8 mouse cellular contexts compared by ENCODE assay signal in genomic region chr7:16581276-16582100, GRCm38 (mm10). TPM values are rescaled to one million over a fixed set of nuclear protein-coding genes. Genes with fewer than 3 reads are reported as not detected.
A peak's percentile ranks its signal among the peaks of the same experiment; 100 is the strongest.
DNase-seq lines count a peak whose midpoint lies in the region; ATAC-seq lines count a peak whose summit lies in the region.

No protein-coding gene starts in this region.

- no peaks in the 10 kb centered on the region for H3K27me3 ChIP-seq in midbrain, embryonic 14.5 days (ENCODE audit: control insufficient read depth, insufficient read depth, low read length)
- no peaks in the 10 kb centered on the region for H3K27me3 ChIP-seq in midbrain, embryonic 16.5 days (ENCODE audit: control insufficient read depth, insufficient read depth, low read depth, low read length)

- peak; percentile 14 for DNase-seq in midbrain, embryonic 14.5 days
- DNase-seq in embryo, embryonic 10.5 days (ENCODE audit: low spot score): peak; percentile 39
- peak; percentile 59 for DNase-seq in kidney, adult 11 months
- no peak for DNase-seq in ovary, adult 18-20 months (ENCODE audit: low spot score)
- DNase-seq in left cerebral cortex, postnatal 36 days (ENCODE audit: low spot score in 2 of 2): no peak
- no peak for DNase-seq in thymus, postnatal 36 days

- intact Hi-C loops in left cerebral cortex, postnatal 36 days (cut with DNase I): no loop called here

- no peak overlapping the region for H3K9ac ChIP-seq in midbrain, embryonic 14.5 days (replicated peaks; ENCODE audit: low read length)
- no peak overlapping the region for H3K9ac ChIP-seq in midbrain, embryonic 16.5 days (ENCODE audit: low read depth, low read length)

- ATAC-seq in midbrain, embryonic 14.5 days (ENCODE audit: low FRiP score, low TSS enrichment): no peak
- no peak for ATAC-seq in midbrain, embryonic 16.5 days
- peak; percentile 38; the same call in 1 of the 2 replicates for ATAC-seq in megakaryocyte progenitor cell, adult 5-6 weeks (replicated peaks; ENCODE audit: poor library complexity)

- no peaks in the 10 kb centered on the region for H3K36me3 ChIP-seq in midbrain, embryonic 14.5 days (ENCODE audit: control insufficient read depth, insufficient read depth, low read length)
- no peaks in the 10 kb centered on the region for H3K36me3 ChIP-seq in midbrain, embryonic 16.5 days (ENCODE audit: control insufficient read depth, insufficient read depth, low read length)

- no peak overlapping the region for H3K4me3 ChIP-seq in midbrain, embryonic 14.5 days (replicated peaks; ENCODE audit: low read depth, low read length)
- H3K4me3 ChIP-seq in midbrain, embryonic 16.5 days (ENCODE audit: low read depth, low read length): no peak overlapping the region

- WGBS in midbrain, embryonic 14.5 days: 69% methylated on average over 13 of the region's 13 CpGs
- 71% methylated on average over 13 of the region's 13 CpGs for WGBS in midbrain, embryonic 16.5 days

- peak overlapping the region; percentile 55 for H3K27ac ChIP-seq in midbrain, embryonic 14.5 days (replicated peaks; ENCODE audit: low read depth, low read length)
- no peak overlapping the region for H3K27ac ChIP-seq in midbrain, embryonic 16.5 days (ENCODE audit: low read length)

- H3K9me3 ChIP-seq in midbrain, embryonic 14.5 days (ENCODE audit: control insufficient read depth, low read length): no peaks in the 10 kb centered on the region
- no peaks in the 10 kb centered on the region for H3K9me3 ChIP-seq in midbrain, embryonic 16.5 days (replicated peaks; ENCODE audit: control insufficient read depth, low read length, poor library complexity, severe bottlenecking)

- peaks cover 3% of the 10 kb centered on the region; the same call in 1 of the 2 replicates for H3K4me1 ChIP-seq in midbrain, embryonic 14.5 days (ENCODE audit: control insufficient read depth, insufficient read depth, low read length)
- H3K4me1 ChIP-seq in midbrain, embryonic 16.5 days (ENCODE audit: control insufficient read depth, insufficient read depth, low read length): peaks cover 12% of the 10 kb centered on the region; the same call in 1 of the 2 replicates

- H3K4me2 ChIP-seq in midbrain, embryonic 14.5 days (ENCODE audit: low read length): no peak overlapping the region
- no peak overlapping the region for H3K4me2 ChIP-seq in midbrain, embryonic 16.5 days (ENCODE audit: low read length)

RNA-seq across cellular contexts. Expression of gene Arhgap35, which starts 33.3 kb away (rescaled TPM):
- 35.4 and 41.5 TPM in 2 replicates for polyA plus RNA-seq in midbrain, embryonic 14.5 days (2014; fragmentation: Nextera tagmentation; extraction: Ambion mirVana)
- polyA plus RNA-seq in midbrain, embryonic 16.5 days (2015; fragmentation: Nextera tagmentation; extraction: Ambion mirVana): 32.2 and 34.7 TPM in 2 replicates
- total RNA-seq in megakaryocyte progenitor cell, adult 5-6 weeks (2015): 9.1 and 9.2 TPM in 2 replicates
- total RNA-seq in megakaryocyte progenitor cell, adult 5-6 weeks (2017): 4.6 and 6.7 TPM in 2 replicates
- 100 to 1,000 TPM; 134 to 138 TPM for total RNA-seq in left cerebral cortex, postnatal 36 days (2021)

Comparison
In these comparisons a context has a peak if more than half of its experiments do, and no peak if none do; other contexts are left out.
1. DNase-seq: peak in midbrain, embryonic 14.5 days (single experiment), embryo, embryonic 10.5 days (single experiment) and kidney, adult 11 months (single experiment); none in ovary, adult 18-20 months (single experiment), left cerebral cortex, postnatal 36 days (0 of 2) and thymus, postnatal 36 days (0 of 2).
2. RNA of gene Arhgap35, which starts 33.3 kb away (total RNA-seq): 134 to 138 TPM in left cerebral cortex, postnatal 36 days; 4.6 to 9.2 TPM in megakaryocyte progenitor cell, adult 5-6 weeks; every median in the first group is over 10 times any median in the second.